Mouse (Mus musculus): ENCODE data around the gene Dmrta2.

Gene Dmrta2

GRCm38 (mm10) chr4:109977148-109978067, at the start of gene Dmrta2:
Gene Dmrta2, plus strand, starts transcription at chr4:109978053.
- DNase-seq (ENCODE audit: low spot score) = no peak

GRCm38 (mm10) chr4:109929058-109929457, 48.8 kb upstream of the Dmrta2 start:
- no peak for DNase-seq (ENCODE audit: low spot score)

GRCm38 (mm10) chr4:109930445-109930844, 47.4 kb upstream of the Dmrta2 start:
- no peak for DNase-seq (ENCODE audit: low spot score)

DNA sequence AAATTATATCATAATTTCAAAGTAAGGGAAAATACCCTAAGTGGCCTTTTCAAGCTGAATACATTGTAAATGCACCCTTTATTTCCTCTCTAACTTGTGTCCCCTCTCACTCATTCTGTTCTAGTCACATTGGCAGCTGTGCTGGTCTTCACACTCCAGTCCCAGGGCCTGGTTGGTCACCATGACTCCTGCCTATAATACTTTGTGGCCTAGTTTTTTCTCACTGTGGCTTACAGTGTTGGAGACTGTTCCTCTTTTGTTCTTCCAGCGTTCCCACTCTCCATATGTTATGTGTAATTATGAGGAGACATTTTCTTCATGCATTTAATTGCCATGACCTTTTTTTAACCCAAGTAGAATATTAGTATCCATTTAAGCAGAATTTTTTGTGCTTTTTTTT, 46.9 kb upstream of the Dmrta2 start:
- no peak for DNase-seq (ENCODE audit: low spot score)

- no peak for DNase-seq (ENCODE audit: low spot score)
Measured at GRCm38 (mm10) chr4:109936557-109936956, 41.3 kb upstream of the Dmrta2 start.

DNA sequence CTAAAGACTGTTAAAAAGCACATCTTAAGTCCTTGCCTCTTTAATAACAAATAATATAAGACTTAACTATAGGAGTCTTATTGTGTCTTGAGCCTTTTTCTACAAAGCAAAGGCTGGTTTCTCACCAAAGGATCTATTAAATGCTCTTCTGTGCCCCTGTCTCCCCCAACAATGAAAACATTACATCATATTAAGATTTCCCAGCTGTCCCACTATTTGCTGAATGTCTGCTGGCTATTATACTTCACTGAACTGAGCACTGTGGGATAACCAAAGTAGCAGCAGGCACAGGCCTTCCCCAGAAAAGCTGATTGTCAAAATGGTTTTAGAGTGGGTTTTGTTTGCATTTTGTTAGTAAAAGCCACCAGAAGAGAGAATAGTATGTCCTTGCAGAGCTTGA, 38.6 kb upstream of the Dmrta2 start:
- no peak for DNase-seq (ENCODE audit: low spot score)

DNA sequence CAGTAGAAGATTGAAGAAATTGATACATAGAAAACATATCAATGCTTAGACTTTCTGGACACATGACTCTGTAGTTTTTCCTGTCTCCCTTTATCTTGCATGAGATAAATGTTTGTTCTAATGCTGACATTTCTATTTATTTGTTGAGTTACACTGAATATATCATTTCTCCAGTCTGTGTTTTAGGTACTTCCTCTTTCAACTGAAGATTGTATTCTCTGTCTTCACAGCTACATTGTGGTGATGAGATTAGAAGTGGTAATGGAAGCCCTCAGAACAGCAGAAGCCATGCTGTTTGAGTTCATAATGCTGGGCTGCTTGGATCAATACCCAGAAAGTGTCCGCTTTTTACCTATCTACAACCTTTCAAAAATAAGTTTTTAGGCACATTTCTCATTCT, 32.3 kb upstream of the Dmrta2 start:
- DNase-seq (ENCODE audit: low spot score) = no peak

GRCm38 (mm10) chr4:109949307-109949706, 28.5 kb upstream of the Dmrta2 start:
- DNase-seq (ENCODE audit: low spot score) = no peak

DNA sequence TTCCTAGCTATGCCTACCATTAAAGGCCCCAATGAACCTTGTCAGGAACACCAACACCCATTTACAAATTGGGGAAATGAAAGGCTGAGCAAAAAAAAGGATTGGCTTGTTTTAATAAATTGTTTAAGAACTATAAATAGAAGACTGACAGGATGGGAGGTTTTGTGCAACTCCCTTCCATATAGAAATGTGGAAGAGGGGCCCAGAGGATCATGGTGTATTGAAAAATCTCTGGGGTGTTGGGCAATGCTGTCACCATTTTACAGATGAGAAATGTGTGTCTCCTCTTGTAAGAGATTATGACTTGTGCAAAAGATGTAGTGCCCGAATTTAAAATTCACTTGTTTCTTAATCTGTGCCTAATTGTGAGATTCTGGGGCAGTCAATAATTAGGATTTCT, 24.3 kb upstream of the Dmrta2 start:
- DNase-seq (ENCODE audit: low spot score) = no peak

GRCm38 (mm10) chr4:109960201-109960935, 17.5 kb upstream of the Dmrta2 start:
- DNase-seq (ENCODE audit: low spot score) = no peak

DNA sequence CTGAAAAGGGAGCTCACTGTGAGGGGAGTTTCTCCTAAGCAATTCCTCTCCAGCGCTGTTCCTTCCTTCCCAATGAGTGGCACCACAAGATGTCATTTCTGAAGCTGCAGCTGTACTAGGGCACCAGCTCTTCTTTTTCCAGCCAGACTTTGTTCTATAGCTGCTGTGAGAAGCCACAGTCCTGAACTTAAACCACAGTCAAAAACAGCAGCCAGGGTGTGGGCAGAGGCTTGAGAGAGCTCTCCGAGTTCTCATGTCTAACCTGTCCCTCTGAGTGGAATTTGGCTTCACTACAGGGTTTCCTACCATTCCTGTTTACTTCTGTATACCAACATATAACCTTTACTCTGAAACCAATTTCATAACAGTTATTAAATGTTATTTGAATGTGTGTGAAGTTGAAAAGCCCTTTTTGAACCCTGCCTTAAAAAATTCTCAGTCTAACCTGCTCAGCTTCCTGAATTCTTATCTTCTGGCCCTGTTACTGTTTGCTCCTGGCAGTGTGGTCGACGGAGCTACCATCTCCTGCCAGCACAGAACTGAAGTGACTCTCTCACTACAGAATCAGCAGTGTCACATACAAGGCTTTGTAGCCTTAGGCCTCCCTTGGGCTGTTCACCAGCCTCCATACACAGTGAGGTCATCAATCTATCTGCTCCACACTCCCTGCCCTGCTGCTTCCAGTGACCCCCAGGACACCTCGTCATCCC, 14.1 kb upstream of the Dmrta2 start:
- DNase-seq (ENCODE audit: low spot score) = no peak

DNA sequence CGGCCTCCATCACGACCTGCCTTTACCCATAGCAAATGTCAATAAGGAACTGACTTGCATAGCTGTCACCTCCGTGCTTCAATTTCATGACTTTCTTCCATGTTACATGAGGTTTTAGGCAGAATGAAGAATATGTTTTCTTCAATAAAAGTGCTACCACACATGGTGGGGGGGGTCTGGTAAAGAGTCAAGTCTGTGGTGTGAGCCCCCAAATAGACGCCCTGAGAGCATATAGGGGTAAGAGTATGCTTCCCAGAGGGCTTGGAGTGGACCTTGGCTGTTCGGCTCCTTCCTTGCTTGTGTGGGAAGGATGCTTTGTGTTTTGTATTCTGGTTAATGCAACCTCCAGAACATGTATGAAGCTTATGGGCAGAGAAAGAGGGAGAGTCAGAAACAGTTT, 8.3 kb upstream of the Dmrta2 start:
- no peak for DNase-seq (ENCODE audit: low spot score)

DNA sequence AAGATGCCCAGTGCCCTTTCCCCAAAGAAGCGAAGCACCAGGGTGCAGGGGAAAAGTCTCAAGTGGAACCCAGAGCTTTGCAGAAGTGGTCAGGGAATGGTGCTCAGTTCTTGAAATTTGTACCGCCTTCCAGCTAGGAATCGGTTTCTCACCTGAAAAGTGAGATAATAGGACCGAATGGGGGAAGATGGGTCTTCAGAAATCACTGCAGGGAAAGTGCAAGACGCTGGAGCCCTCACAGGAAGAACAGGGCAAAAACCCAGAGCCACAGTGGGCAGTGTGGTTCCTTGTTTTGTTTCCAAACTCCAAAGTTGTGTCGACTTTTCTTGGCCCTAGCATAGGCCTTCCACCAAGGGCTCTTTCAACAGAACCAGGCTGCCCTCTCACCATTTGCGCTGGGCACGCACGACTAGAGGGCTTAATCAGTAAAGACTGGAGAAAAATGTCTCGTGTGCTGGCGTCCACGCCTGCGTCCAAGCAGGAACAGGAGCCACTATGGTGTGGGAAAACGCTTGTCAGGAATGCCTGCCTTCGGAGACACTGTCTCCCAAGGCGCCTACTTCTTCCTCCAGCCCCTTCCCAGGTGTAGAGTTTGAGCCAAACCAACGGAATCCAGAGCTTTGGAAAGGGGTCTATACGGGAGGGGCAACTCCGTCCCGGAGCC, 3.7 kb upstream of the Dmrta2 start:
- DNase-seq (ENCODE audit: low spot score) = no peak

GRCm38 (mm10) chr4:109974655-109975380, 3.0 kb upstream of the Dmrta2 start:
- no peak for DNase-seq (ENCODE audit: low spot score)

DNA sequence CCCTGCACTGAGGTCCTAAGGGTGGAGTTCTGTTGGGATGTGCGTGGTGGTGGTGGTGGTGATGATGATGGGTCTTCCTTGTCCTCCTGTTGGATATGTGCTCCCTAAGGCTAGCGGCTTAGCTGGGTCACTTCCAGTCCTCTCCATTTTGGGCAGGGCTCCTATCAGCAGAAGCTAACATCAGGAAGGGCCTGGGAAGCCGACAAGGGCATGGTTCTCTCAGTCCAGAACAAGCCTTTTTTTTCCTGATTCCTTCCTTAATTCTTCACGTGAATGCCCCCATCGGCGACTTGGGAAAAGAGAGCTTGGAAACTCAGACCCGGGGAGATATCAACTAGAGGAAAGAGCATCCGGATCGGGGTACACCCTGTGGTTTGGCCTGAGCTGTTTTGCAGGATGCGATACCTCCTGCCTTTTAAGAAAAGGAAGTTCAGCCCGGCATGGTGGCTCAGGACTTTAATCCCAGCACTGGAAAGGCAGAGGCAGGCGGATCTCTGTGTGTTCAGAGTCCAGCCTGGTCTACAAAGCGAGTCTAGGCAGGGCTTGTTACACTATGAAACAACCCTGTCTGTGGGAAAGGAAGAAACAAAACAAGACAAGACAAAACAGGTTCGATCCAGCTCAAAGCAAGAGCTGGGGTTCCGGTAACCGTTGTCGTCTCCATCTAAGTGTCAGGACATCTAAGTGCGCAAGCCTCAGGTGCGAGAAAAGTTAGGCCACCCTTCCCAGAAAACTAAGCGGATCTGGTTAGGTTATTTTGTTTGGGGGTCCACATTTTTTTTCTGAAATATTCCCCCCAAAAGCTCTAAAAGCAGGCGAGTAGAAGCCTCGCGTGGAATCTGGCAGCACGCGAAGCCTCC, 2.2 kb upstream of the Dmrta2 start:
- DNase-seq (ENCODE audit: low spot score) = no peak

- DNase-seq (ENCODE audit: low spot score) = no peak
Measured at GRCm38 (mm10) chr4:109976273-109977147, 1.3 kb upstream of the Dmrta2 start.

- no peak for DNase-seq (ENCODE audit: low spot score)
Measured at GRCm38 (mm10) chr4:109978068-109978857, 410 bp downstream of the Dmrta2 start.

- no peak for DNase-seq (ENCODE audit: low spot score)
Measured at GRCm38 (mm10) chr4:109978858-109979340, 1.0 kb downstream of the Dmrta2 start.
